Mouse (Mus musculus) hindbrain, embryonic 15.5 days (tissue): Measurements from ENCODE around the gene Apbb1. TPM values are rescaled to one million over a fixed set of nuclear protein-coding genes. Genes with fewer than 3 reads are reported as not detected.
A peak's percentile ranks its signal among the peaks of the same experiment; 100 is the strongest.

Experiments used
- ATAC-seq: fragments of 200-750 bp; cut with Nextera tagmentation; 2 replicates; pipeline ENCODE4 v1.8.0; 2017; ENCODE audit warnings: low read depth, moderate number of reproducible peaks, moderate TSS enrichment; ENCODE audit not compliant: low FRiP score
- H3K27ac ChIP-seq: fragments of 300-500 bp; sonication (generic); replicated peaks from 2 replicates; pipeline ENCODE4 v1.5.1; 2015; ENCODE audit warnings: mild to moderate bottlenecking, inconsistent platforms
- H3K27me3 ChIP-seq: fragments of 300-500 bp; sonication (generic); 2 replicates; pipeline ENCODE4 v1.6.1; 2015; ENCODE audit warnings: control low read depth, inconsistent platforms
- H3K36me3 ChIP-seq: fragments of 300-500 bp; sonication (generic); 2 replicates; pipeline ENCODE4 v1.6.1; 2015; ENCODE audit warnings: control low read depth, inconsistent platforms
- H3K4me1 ChIP-seq: fragments of 300-500 bp; sonication (generic); replicated peaks from 2 replicates; pipeline ENCODE4 v1.6.1; 2015; ENCODE audit warnings: control low read depth, inconsistent platforms
- H3K4me2 ChIP-seq: fragments of 300-500 bp; sonication (generic); 2 replicates; pipeline ENCODE4 v1.6.1; 2015; ENCODE audit warnings: moderate library complexity, mild to moderate bottlenecking, inconsistent platforms
- H3K4me3 ChIP-seq: fragments of 300-500 bp; sonication (generic); 2 replicates; pipeline ENCODE4 v1.5.1; 2015; ENCODE audit warnings: mild to moderate bottlenecking, inconsistent platforms
- H3K9ac ChIP-seq: fragments of 300-500 bp; sonication (generic); 2 replicates; pipeline ENCODE4 v1.6.1; 2015; ENCODE audit warnings: inconsistent platforms
- H3K9me3 ChIP-seq: fragments of 300-500 bp; sonication (generic); 2 replicates; pipeline ENCODE4 v1.6.1; 2016; ENCODE audit warnings: control low read depth, inconsistent platforms
- WGBS: fragments of 180-500 bp; shearing (Covaris S2); methylation state at CpG from one replicate; pipeline ENCODE4 v1.1.7; 2015; 5-methylcytosine and 5-hydroxymethylcytosine counted together
- polyA plus RNA-seq: library from polyadenylated mRNA; unstranded; fragments of >200 nt; fragmentation: Nextera tagmentation; extraction: Ambion mirVana; gene quantifications from 2 replicates; pipeline ENCODE4 v1.2.1, GENCODE M21; 2015

The Apbb1 gene
- polyA plus RNA-seq, 1 experiment from 2014 or later = 330 TPM

- H3K36me3 ChIP-seq = no peaks in the 10 kb centered on the region
- H3K27ac ChIP-seq = no peak overlapping the region
- no peaks in the 10 kb centered on the region for H3K27me3 ChIP-seq
- no peaks in the 10 kb centered on the region for H3K9me3 ChIP-seq
- H3K9ac ChIP-seq = no peak overlapping the region
- WGBS = 36% methylated on average over 9 of the region's 9 CpGs
- ATAC-seq = peak; percentile 76; the same call in 1 of the 2 replicates
- H3K4me3 ChIP-seq = no peak overlapping the region
- H3K4me1 ChIP-seq = no peaks in the 10 kb centered on the region
- H3K4me2 ChIP-seq = no peak overlapping the region
Measured at GRCm38 (mm10) chr7:105602860-105603623, 21.6 kb upstream of the Apbb1 start.

- H3K9ac ChIP-seq = no peak overlapping the region
- no peak overlapping the region for H3K4me3 ChIP-seq
- no peaks in the 10 kb centered on the region for H3K4me1 ChIP-seq
- H3K4me2 ChIP-seq = no peak overlapping the region
- H3K36me3 ChIP-seq = no peaks in the 10 kb centered on the region
- H3K27ac ChIP-seq = no peak overlapping the region
- H3K9me3 ChIP-seq = no peaks in the 10 kb centered on the region
- no peaks in the 10 kb centered on the region for H3K27me3 ChIP-seq
- 24% methylated on average over 7 of the region's 7 CpGs for WGBS
- ATAC-seq = no peak
Measured at GRCm38 (mm10) chr7:105590097-105590496, 8.6 kb upstream of the Apbb1 start.

GRCm38 (mm10) chr7:105588325-105588912 lies 7.0 kb upstream of the Apbb1 start:
- H3K4me3 ChIP-seq = no peak overlapping the region
- H3K36me3 ChIP-seq = no peaks in the 10 kb centered on the region
- ATAC-seq = no peak
- H3K9ac ChIP-seq = no peak overlapping the region
- 72% methylated on average over 9 of the region's 9 CpGs for WGBS
- no peaks in the 10 kb centered on the region for H3K9me3 ChIP-seq
- H3K4me1 ChIP-seq = no peaks in the 10 kb centered on the region
- no peak overlapping the region for H3K27ac ChIP-seq
- H3K27me3 ChIP-seq = no peaks in the 10 kb centered on the region
- H3K4me2 ChIP-seq = no peak overlapping the region

GRCm38 (mm10) chr7:105581959-105582358 lies 506 bp upstream of the Apbb1 start:
- Histone ChIP-seq H3K27me3 (no peaks in the 10 kb centered on the region), H3K27ac (peak overlapping the region; percentile 99), H3K4me2 (peak overlapping the region; percentile 73), H3K4me3 (peak overlapping the region; percentile 56), H3K36me3 (no peaks in the 10 kb centered on the region), H3K9me3 (no peaks in the 10 kb centered on the region), H3K4me1 (peaks cover 32% of the 10 kb centered on the region), H3K9ac (peak overlapping the region; percentile 66)
- ATAC-seq = no peak
- WGBS = 72% methylated on average over 2 of the region's 2 CpGs

- Histone ChIP-seq H3K9me3 (no peaks in the 10 kb centered on the region), H3K4me2 (peak overlapping the region; percentile 73), H3K4me3 (peak overlapping the region; percentile 56), H3K27ac (peak overlapping the region; percentile 99), H3K27me3 (no peaks in the 10 kb centered on the region), H3K9ac (peak overlapping the region; percentile 66), H3K4me1 (peaks cover 44% of the 10 kb centered on the region), H3K36me3 (no peaks in the 10 kb centered on the region)
- peak; percentile 62 for ATAC-seq
- WGBS = under 1% methylated on average over 20 of the region's 22 CpGs
Measured at GRCm38 (mm10) chr7:105580627-105581089, 795 bp downstream of the Apbb1 start.

GRCm38 (mm10) chr7:105578481-105578880 lies 3.0 kb downstream of the Apbb1 start:
- H3K9ac ChIP-seq = no peak overlapping the region
- no peak overlapping the region for H3K4me3 ChIP-seq
- no peaks in the 10 kb centered on the region for H3K9me3 ChIP-seq
- H3K4me2 ChIP-seq = 0 out of 2 replicates have a peak overlapping the region, but pooled peaks have one; percentile 73
- H3K27ac ChIP-seq = no peak overlapping the region
- H3K36me3 ChIP-seq = peaks cover 8% of the 10 kb centered on the region
- H3K27me3 ChIP-seq = no peaks in the 10 kb centered on the region
- 82% methylated on average over 2 of the region's 2 CpGs for WGBS
- peaks cover 57% of the 10 kb centered on the region for H3K4me1 ChIP-seq
- ATAC-seq = no peak

- H3K9me3 ChIP-seq = no peaks in the 10 kb centered on the region
- no peak overlapping the region for H3K4me2 ChIP-seq
- WGBS = 94% methylated on average over 6 of the region's 6 CpGs
- no peak overlapping the region for H3K27ac ChIP-seq
- no peaks in the 10 kb centered on the region for H3K27me3 ChIP-seq
- H3K36me3 ChIP-seq = peaks cover 16% of the 10 kb centered on the region
- H3K9ac ChIP-seq = no peak overlapping the region
- no peak for ATAC-seq
- no peak overlapping the region for H3K4me3 ChIP-seq
- peaks cover 67% of the 10 kb centered on the region for H3K4me1 ChIP-seq
Measured at GRCm38 (mm10) chr7:105577377-105577871, 4.0 kb downstream of the Apbb1 start.

GRCm38 (mm10) chr7:105576166-105576748 lies 5.2 kb downstream of the Apbb1 start:
- ATAC-seq = no peak
- Histone ChIP-seq H3K4me3 (no peak overlapping the region), H3K9ac (no peak overlapping the region), H3K27me3 (no peaks in the 10 kb centered on the region), H3K27ac (no peak overlapping the region), H3K4me2 (no peak overlapping the region), H3K4me1 (peaks cover 68% of the 10 kb centered on the region), H3K36me3 (peaks cover 18% of the 10 kb centered on the region), H3K9me3 (no peaks in the 10 kb centered on the region)
- 94% methylated on average over 3 of the region's 3 CpGs for WGBS

- H3K9ac ChIP-seq = no peak overlapping the region
- H3K4me1 ChIP-seq = peaks cover 78% of the 10 kb centered on the region
- peaks cover 18% of the 10 kb centered on the region for H3K36me3 ChIP-seq
- no peak for ATAC-seq
- H3K4me3 ChIP-seq = no peak overlapping the region
- H3K27ac ChIP-seq = no peak overlapping the region
- no peaks in the 10 kb centered on the region for H3K27me3 ChIP-seq
- WGBS = 79% methylated on average over 4 of the region's 4 CpGs
- H3K4me2 ChIP-seq = no peak overlapping the region
- H3K9me3 ChIP-seq = no peaks in the 10 kb centered on the region
Measured at GRCm38 (mm10) chr7:105574537-105574936, 6.9 kb downstream of the Apbb1 start.

- Histone ChIP-seq H3K27ac (no peak overlapping the region), H3K36me3 (peaks cover 18% of the 10 kb centered on the region), H3K9me3 (no peaks in the 10 kb centered on the region), H3K4me2 (no peak overlapping the region), H3K4me3 (no peak overlapping the region), H3K4me1 (peaks cover 81% of the 10 kb centered on the region), H3K27me3 (no peaks in the 10 kb centered on the region), H3K9ac (no peak overlapping the region)
- 89% methylated on average over 8 of the region's 8 CpGs for whole genome bisulfite sequencing
- no peak for ATAC-seq
Measured at GRCm38 (mm10) chr7:105572949-105573348, 8.5 kb downstream of the Apbb1 start.

GRCm38 (mm10) chr7:105570756-105571155 lies 10.7 kb downstream of the Apbb1 start:
- 74% methylated on average over 4 of the region's 4 CpGs for WGBS
- ATAC-seq = no peak
- Histone ChIP-seq H3K36me3 (peaks cover 36% of the 10 kb centered on the region), H3K4me1 (peaks cover 66% of the 10 kb centered on the region), H3K4me2 (peak overlapping the region; percentile 58), H3K4me3 (peak overlapping the region; percentile 30; the same call in 1 of the 2 replicates), H3K27ac (peak overlapping the region; percentile 88), H3K9me3 (no peaks in the 10 kb centered on the region), H3K9ac (no peak overlapping the region), H3K27me3 (no peaks in the 10 kb centered on the region)
